Mouse (Mus musculus) adrenal gland, postnatal 25 days (tissue): Measurements from ENCODE around the gene Zfand3. TPM values are rescaled to one million over a fixed set of nuclear protein-coding genes. Genes with fewer than 3 reads are reported as not detected.
A peak's percentile ranks its signal among the peaks of the same experiment; 100 is the strongest.

Experiments used
- DNase-seq: peaks from one replicate; pipeline ENCODE4 v3.0.0; 2021; ENCODE audit warnings: mixed read lengths
- total RNA-seq: library from RNA; stranded (reverse); gene quantifications from 2 replicates; pipeline ENCODE4 v1.2.3, GENCODE M21; 2021

The Zfand3 gene
- total RNA-seq, 1 experiment from 2014 or later = 144 TPM

DNA sequence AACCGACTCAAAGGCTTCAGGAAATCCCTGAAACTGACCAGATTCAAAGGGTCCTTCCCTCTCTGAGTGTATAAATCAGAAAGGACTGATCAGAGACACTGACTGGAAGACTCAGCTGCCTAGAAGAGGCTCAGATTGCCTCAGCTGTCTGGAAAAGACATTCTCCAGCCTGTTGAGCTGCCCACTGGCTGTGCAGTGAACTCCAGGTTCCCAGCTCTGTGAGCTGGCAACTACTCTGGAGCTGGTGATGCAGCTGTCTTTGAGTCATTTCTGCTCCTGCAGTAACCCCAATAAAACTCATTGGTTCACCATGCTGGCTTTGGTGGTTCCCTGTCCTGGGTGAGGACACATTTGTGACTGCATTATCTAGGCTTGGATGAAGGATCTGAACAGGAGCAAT lies 226.9 kb downstream of the Zfand3 start:
- no peak for DNase-seq

DNA sequence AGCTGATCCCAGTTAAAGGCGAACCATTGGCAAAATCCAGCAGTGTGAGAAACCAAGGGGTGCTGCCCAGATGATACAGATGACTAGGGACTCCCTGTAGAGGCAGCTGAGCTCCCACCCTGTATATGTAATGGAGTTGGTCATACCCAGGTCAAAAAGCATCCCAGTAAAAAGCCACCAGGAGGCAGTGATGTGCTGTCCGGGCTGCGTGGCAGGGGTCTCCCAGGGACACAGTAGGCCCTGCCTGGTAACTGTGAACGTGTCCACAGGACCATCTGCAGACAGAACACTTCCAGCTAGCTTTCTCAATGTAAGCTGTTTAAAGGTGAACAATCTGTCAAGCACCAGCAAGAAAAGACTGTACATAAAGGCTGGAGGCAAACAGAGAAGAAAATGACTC lies 228.2 kb downstream of the Zfand3 start:
- no peak for DNase-seq

GRCm38 (mm10) chr17:30235380-30235779 lies 230.8 kb downstream of the Zfand3 start:
- DNase-seq = no peak

DNA sequence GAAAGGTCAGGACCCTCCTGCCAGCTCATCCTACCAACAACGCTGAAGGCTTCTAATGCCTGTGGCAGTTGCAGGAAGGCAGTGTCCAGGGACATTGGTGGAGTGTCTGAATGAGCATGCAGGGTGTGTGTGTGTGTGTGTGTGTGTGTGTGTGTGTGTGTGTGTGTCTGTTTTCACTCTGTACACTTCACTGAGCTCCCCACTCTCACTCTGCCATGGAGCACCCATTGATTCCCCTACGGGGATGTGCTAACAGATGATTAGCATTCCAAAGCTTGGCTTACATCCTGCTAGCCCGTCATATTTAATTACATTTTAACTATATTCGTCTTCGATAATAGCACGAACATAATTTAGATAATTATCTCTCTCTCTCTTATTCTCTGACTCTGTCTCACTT lies 232.1 kb downstream of the Zfand3 start:
- no peak for DNase-seq

- no peak for DNase-seq
Observed at GRCm38 (mm10) chr17:30237600-30237999, 233.1 kb downstream of the Zfand3 start.

- no peak for DNase-seq
Observed at GRCm38 (mm10) chr17:30239458-30239857, 234.9 kb downstream of the Zfand3 start.

DNA sequence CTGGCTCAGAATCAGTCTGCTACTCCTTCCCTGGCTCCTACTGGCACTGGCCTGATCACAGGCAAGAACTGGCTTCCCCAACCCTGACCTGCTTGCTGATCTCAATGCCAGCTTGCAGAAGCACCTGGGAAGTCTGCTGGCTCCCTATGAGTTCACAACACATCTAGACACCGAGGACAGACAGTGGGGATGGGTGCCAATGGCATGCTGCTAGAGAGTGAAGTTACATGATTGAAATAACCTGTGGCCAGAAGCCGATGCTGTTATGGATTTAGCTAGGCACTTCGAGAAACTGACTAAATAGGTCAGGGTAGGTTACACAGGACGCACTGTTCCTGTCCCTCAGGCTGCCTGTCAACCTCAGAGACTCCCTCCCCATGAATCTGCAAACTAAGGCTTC lies 236.1 kb downstream of the Zfand3 start:
- DNase-seq = no peak

- no peak for DNase-seq
Observed at GRCm38 (mm10) chr17:30241061-30241460, 236.5 kb downstream of the Zfand3 start.

GRCm38 (mm10) chr17:30241720-30242322 lies 237.3 kb downstream of the Zfand3 start:
- no peak for DNase-seq

GRCm38 (mm10) chr17:30242647-30243046 lies 238.1 kb downstream of the Zfand3 start:
- no peak for DNase-seq

- DNase-seq = peak; percentile 37
Observed at GRCm38 (mm10) chr17:30243540-30243939, 239.0 kb downstream of the Zfand3 start.

DNA sequence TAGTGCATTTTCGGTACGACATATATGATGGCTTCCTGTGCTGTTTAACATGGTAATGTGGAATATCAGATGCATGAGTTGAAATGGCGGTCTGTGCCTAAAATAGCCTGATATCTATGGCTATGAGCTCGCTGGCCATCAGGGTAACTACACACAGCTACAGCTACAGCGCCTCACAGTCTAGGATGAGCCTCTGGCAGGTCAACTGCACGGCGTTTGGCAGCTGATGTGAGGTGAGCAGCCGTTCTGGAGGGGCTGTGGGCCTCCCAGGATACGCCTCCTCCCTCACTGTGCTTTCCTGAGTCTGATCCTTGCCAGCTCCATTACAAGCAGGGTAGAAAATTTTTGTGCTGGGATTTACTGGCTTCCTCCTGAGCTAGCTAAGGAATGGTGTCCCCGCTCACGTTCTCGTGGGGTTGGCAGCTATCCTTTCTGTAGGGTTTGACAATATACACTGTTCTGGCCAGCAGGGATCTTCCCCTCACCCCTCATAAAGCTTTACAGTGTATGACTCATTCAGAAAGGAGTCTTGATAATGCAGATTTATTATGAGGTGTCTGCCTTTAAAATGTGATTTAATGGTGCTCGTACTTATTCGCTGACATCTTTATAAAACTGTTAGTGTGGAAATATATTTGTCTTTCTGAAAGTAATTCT lies 240.2 kb downstream of the Zfand3 start:
- DNase-seq = no peak

- DNase-seq = peak; percentile 23
Observed at GRCm38 (mm10) chr17:30245308-30245706, 240.8 kb downstream of the Zfand3 start.

- no peak for DNase-seq
Observed at GRCm38 (mm10) chr17:30253028-30253427, 248.5 kb downstream of the Zfand3 start.

DNA sequence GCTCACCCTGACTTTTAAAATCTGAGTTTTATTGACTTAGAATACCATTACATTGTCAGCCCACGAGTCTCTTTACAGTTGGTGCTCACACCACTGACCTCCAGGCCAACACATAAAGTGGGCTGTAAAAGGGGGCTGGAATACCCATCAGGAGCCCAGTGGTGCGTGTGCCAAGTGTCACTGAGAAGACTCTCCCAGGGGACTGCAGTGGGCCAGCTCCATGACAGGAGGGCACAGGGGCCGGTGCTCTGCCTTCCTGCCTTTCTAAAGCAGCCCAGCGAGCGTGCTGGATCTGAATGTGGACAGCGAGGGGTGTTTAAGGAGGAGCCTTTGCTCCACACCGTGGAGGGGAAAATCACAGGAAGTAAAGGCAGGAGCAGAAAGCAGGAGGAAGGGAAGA lies 249.4 kb downstream of the Zfand3 start:
- no peak for DNase-seq

DNA sequence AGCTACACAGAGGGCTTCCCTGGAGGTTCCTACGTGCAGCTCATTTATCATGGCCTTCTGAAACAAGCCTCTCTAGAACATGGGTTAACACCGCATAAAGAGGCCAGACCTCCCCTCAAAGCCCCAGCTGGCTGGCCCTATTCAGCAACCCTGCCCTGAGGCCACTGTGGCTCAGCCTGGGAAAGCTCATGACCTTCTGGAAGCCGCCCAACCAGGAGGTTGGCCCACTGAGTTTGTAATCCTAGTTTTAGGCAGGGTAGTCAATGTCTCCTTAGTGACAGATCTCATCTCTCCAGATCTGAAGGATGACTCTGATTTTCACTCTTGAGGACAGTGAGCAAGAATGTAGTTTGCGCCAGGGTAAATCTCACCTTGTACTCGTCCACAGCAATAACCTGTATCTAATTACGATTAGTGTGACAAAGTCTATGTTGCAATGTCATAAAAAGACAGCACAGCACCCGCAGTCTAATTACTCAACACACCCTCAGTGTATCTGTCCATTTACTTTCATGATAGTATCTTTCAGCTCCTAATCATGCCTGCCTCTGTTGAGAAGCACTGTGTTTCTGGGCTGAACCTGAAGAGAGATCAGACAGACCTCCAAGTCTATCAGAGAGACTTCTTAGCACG lies 251.5 kb downstream of the Zfand3 start:
- DNase-seq = no peak

DNA sequence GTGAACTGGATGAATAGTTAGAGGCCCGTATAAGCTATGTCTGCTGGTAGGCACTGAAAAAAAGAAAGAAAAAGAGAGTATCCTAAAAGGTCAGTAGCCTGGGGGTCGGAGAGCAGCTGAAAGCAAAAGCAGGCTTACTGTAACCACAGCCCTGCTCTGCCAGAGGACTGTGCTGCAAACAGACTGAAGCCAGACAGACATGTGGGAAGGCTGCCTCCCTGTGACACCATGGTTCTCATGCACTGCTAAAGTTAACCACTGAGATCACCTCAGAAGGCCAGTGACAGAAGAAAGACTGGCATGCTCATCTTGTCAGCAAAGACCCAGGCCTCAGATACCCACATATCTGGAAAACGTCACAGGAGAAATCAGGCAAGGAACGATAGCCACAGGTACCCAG lies 253.9 kb downstream of the Zfand3 start:
- no peak for DNase-seq

DNA sequence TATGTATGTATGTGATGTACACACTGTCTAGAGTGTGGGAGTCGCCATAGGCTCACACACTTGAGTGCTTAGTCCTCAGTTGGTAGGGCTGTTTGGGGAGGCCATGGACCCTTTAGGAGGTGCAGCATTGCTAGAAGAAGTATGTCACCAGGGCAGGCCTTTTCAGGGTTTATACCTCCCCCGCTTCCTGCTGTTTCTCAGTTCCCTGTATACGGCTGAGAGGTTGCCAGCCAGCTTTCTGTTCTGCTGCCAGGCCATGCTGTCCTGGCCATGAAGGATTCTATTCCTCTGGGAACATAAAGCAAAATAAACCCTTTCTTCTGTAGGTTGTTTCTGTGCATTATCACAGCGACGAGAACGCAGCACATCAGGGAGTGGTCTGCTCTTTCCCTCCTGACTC lies 255.4 kb downstream of the Zfand3 start:
- no peak for DNase-seq

Other genes with a start within 250 kb of the Zfand3 start
- 1.4 and 1.9 TPM in 2 replicates for gene Mdga1, start 34.6 kb upstream of the Zfand3 start, total RNA-seq